Mouse (Mus musculus) liver, adult 2 months (tissue): Measurements from ENCODE around the gene Pcf11. TPM values are rescaled to one million over a fixed set of nuclear protein-coding genes. Genes with fewer than 3 reads are reported as not detected.

Experiments used
- DNase-seq: peaks from one replicate; pipeline ENCODE4 v3.0.0-alpha.2; 2011; ENCODE audit warnings: low read depth, low spot score; ENCODE audit errors: extremely low read depth
- H3K27ac ChIP-seq: fragments of 200-500 bp; replicated peaks from 2 replicates; pipeline ENCODE4 v1.5.1; 2012; ENCODE audit warnings: low read depth, mild to moderate bottlenecking, control low read depth, inconsistent platforms, low read length; ENCODE audit not compliant: insufficient read depth
- H3K27me3 ChIP-seq: fragments of 200-500 bp; 2 replicates; pipeline ENCODE4 v1.6.1; 2012; ENCODE audit warnings: mild to moderate bottlenecking, moderate library complexity, low read length, inconsistent platforms; ENCODE audit not compliant: control insufficient read depth, insufficient read depth
- H3K36me3 ChIP-seq: fragments of 200-500 bp; 2 replicates; pipeline ENCODE4 v1.6.1; 2012; ENCODE audit warnings: low read length, inconsistent platforms; ENCODE audit not compliant: control insufficient read depth, insufficient read depth
- H3K4me1 ChIP-seq: fragments of 200-500 bp; 2 replicates; pipeline ENCODE4 v1.6.1; 2011; ENCODE audit warnings: low read length; ENCODE audit not compliant: control insufficient read depth, insufficient read depth
- H3K4me3 ChIP-seq: fragments of 200-500 bp; 2 replicates; pipeline ENCODE4 v1.5.1; 2011; ENCODE audit warnings: low read depth, mild to moderate bottlenecking, control low read depth, low read length, moderate library complexity; ENCODE audit not compliant: insufficient read depth
- H3K79me2 ChIP-seq: fragments of 200-500 bp; 2 replicates; pipeline ENCODE4 v1.6.1; 2012; ENCODE audit warnings: inconsistent platforms, mild to moderate bottlenecking, low read length, moderate library complexity; ENCODE audit not compliant: control insufficient read depth, insufficient read depth
- H3K9ac ChIP-seq: fragments of 200-500 bp; 2 replicates; pipeline ENCODE4 v1.6.1; 2012; ENCODE audit warnings: low read depth, mild to moderate bottlenecking, control low read depth, inconsistent platforms, low read length
- CTCF ChIP-seq: fragments of 200-500 bp; IDR thresholded peaks from 2 replicates; pipeline ENCODE4 v1.5.1; 2011; ENCODE audit warnings: low read depth, low read length, control low read depth
- POLR2A ChIP-seq: fragments of 200-500 bp; IDR thresholded peaks from 2 replicates; pipeline ENCODE4 v1.6.1; 2011; ENCODE audit warnings: low read length, control low read depth; ENCODE audit not compliant: insufficient read depth; ENCODE audit errors: extremely low read depth
- WGBS: fragments of 180-500 bp; shearing (Covaris S2); methylation state at CpG from one replicate; pipeline ENCODE4 v1.1.7; 2018; 5-methylcytosine and 5-hydroxymethylcytosine counted together
- polyA plus RNA-seq: library from polyadenylated mRNA; depleted of rRNA; stranded (reverse); fragments of >200 nt; gene quantifications from 2 replicates; pipeline ENCODE4 v1.2.3, GENCODE M21; 2012; rRNA removed
- total RNA-seq: library from RNA; depleted of rRNA; stranded (reverse); fragments of >200 nt; gene quantifications from 2 replicates; pipeline ENCODE4 v1.2.3, GENCODE M21; 2014; rRNA removed

Gene Pcf11
- total RNA-seq = 18.7 and 23.7 TPM in 2 replicates
- 6.0 and 7.6 TPM in 2 replicates for polyA plus RNA-seq

- under 1% methylated on average over 88 of the region's 88 CpGs for whole genome bisulfite sequencing
Measured at GRCm38 (mm10) chr7:92669507-92670471, at the start of gene Pcf11. Pcf11 (minus strand) TSS chr7:92669934.

GRCm38 (mm10) chr7:92715055-92715454 is 45.3 kb upstream of the Pcf11 start:
- H3K27me3 ChIP-seq = no peaks in the 10 kb centered on the region
- H3K9ac ChIP-seq = no peak overlapping the region
- 95% methylated on average over 1 of the region's 1 CpGs for WGBS
- no peaks in the 10 kb centered on the region for H3K79me2 ChIP-seq
- H3K4me1 ChIP-seq = no peaks in the 10 kb centered on the region
- DNase-seq = no peak
- TF ChIP-seq POLR2A = no peak
- TF ChIP-seq CTCF = no peak
- H3K27ac ChIP-seq = no peak overlapping the region
- H3K36me3 ChIP-seq = no peaks in the 10 kb centered on the region
- no peak overlapping the region for H3K4me3 ChIP-seq

More at GRCm38 (mm10) chr7:92669507-92670471, at the start of gene Pcf11:
- Histone ChIP-seq H3K79me2 (peaks cover 20% of the 10 kb centered on the region), H3K27ac (peak within 1 kb of the TSS; percentile 82), H3K4me1 (peaks cover 11% of the 10 kb centered on the region), H3K9ac (peak within 1 kb of the TSS; percentile 96), H3K27me3 (no peaks in the 10 kb centered on the region), H3K36me3 (peaks cover 4% of the 10 kb centered on the region; the same call in 1 of the 2 replicates), H3K4me3 (peak within 1 kb of the TSS; percentile 98)
- TF ChIP-seq POLR2A = peak; percentile 97
- no peak for TF ChIP-seq CTCF
- DNase-seq = peak; percentile 95

- no peak overlapping the region for H3K27ac ChIP-seq
- H3K27me3 ChIP-seq = no peaks in the 10 kb centered on the region
- DNase-seq = no peak
- TF ChIP-seq POLR2A (no peak), CTCF (no peak)
- H3K9ac ChIP-seq = no peak overlapping the region
- no peak overlapping the region for H3K4me3 ChIP-seq
- no peaks in the 10 kb centered on the region for H3K79me2 ChIP-seq
- no peaks in the 10 kb centered on the region for H3K36me3 ChIP-seq
- 77% methylated on average over 3 of the region's 3 CpGs for WGBS
- H3K4me1 ChIP-seq = no peaks in the 10 kb centered on the region
Measured at GRCm38 (mm10) chr7:92711593-92711992, 41.9 kb upstream of the Pcf11 start.

GRCm38 (mm10) chr7:92709573-92709972 is 39.8 kb upstream of the Pcf11 start:
- TF ChIP-seq POLR2A (no peak), CTCF (no peak)
- no peak for DNase-seq
- no peaks in the 10 kb centered on the region for H3K27me3 ChIP-seq
- H3K36me3 ChIP-seq = no peaks in the 10 kb centered on the region
- H3K4me1 ChIP-seq = 0 out of 2 replicates have a peak, but pooled peaks cover 3% of the 10 kb centered on the region
- WGBS = 61% methylated on average over 2 of the region's 2 CpGs
- no peaks in the 10 kb centered on the region for H3K79me2 ChIP-seq
- H3K9ac ChIP-seq = no peak overlapping the region
- H3K27ac ChIP-seq = no peak overlapping the region
- H3K4me3 ChIP-seq = no peak overlapping the region

- TF ChIP-seq POLR2A (no peak), CTCF (no peak)
- no peak overlapping the region; the same call in 1 of the 2 replicates for H3K4me3 ChIP-seq
- no peaks in the 10 kb centered on the region for H3K27me3 ChIP-seq
- H3K79me2 ChIP-seq = no peaks in the 10 kb centered on the region
- no peaks in the 10 kb centered on the region for H3K36me3 ChIP-seq
- 79% methylated on average over 12 of the region's 12 CpGs for WGBS
- H3K4me1 ChIP-seq = 0 out of 2 replicates have a peak, but pooled peaks cover 3% of the 10 kb centered on the region
- DNase-seq = no peak
- no peak overlapping the region for H3K9ac ChIP-seq
- no peak overlapping the region for H3K27ac ChIP-seq
Measured at GRCm38 (mm10) chr7:92706711-92707110, 37.0 kb upstream of the Pcf11 start.
